8 mouse cellular contexts compared by ENCODE assay signal in genomic region chr17:83937576-83937975, GRCm38 (mm10).
DNase-seq lines count a peak whose midpoint lies in the region; TF ChIP-seq lines count a peak whose summit lies in the region.

No protein-coding gene starts in this region.

- peak; percentile 65 to 68 for DNase-seq in heart, adult 18-20 months
- no peak for DNase-seq in heart, adult 8-10 months (ENCODE audit: low spot score)
- DNase-seq in embryo, embryonic 10 days (ENCODE audit: low spot score), result peak; percentile 59
- DNase-seq in heart, postnatal 10 days, result peak; percentile 80
- peak; percentile 32 to 47 for DNase-seq in left cerebral cortex, adult 2 months (ENCODE audit: extremely low spot score in 1 of 2, low spot score in 2 of 2)
- DNase-seq in testis, postnatal 14 days (ENCODE audit: low spot score), result no peak
- DNase-seq in urinary bladder, postnatal 25 days (ENCODE audit: low spot score), result no peak
- no peak for DNase-seq in urinary bladder, adult 18-20 months (ENCODE audit: low spot score in 2 of 2)

- H3K4me3 ChIP-seq in left cerebral cortex, adult 2 months, result no peak overlapping the region

- no peak for TF ChIP-seq CTCF in left cerebral cortex, adult 2 months (IDR thresholded peaks at IDR 0.05)

- intact Hi-C loops in heart, postnatal 10 days (cut with DNase I), result no loop called here
- intact Hi-C loops in left cerebral cortex, adult 2 months (cut with DNase I), result no loop called here

- no peak overlapping the region for H3K27ac ChIP-seq in left cerebral cortex, adult 2 months

Comparison
In these comparisons a context has a peak if more than half of its experiments do, and no peak if none do; other contexts are left out.
1. DNase-seq: peak in heart, adult 18-20 months (2 of 2), embryo, embryonic 10 days (single experiment), heart, postnatal 10 days (2 of 2) and left cerebral cortex, adult 2 months (2 of 2); none in heart, adult 8-10 months (single experiment), testis, postnatal 14 days (single experiment), urinary bladder, postnatal 25 days (single experiment) and urinary bladder, adult 18-20 months (0 of 2).